Mouse (Mus musculus): ENCODE measurements around the gene Ggt5. TPM values are rescaled to one million over a fixed set of nuclear protein-coding genes. Genes with fewer than 3 reads are reported as not detected.
A peak's percentile ranks its signal among the peaks of the same experiment; 100 is the strongest.

Ggt5 gene
- total RNA-seq, 1 experiment: 0.36 TPM

GRCm38 (mm10) chr10:75610486-75610885 is 21.3 kb downstream of the Ggt5 start:
- no peak for DNase-seq (ENCODE audit: low read depth, low spot score)
- no peak overlapping the region for H3K4me3 ChIP-seq (ENCODE audit: insufficient read depth in 1 of 2, low read depth in 1 of 2, low read length in 2 of 2, poor library complexity in 1 of 2, severe bottlenecking in 1 of 2)
- no peaks in the 10 kb centered on the region for H3K9me3 ChIP-seq (ENCODE audit: control insufficient read depth, insufficient read depth, low read depth, low read length)
- in situ Hi-C loops (cut with MboI; ENCODE audit: low sequenced_read_pairs in 2 of 2, unreplicated experiment in 2 of 2): no loop called here
- no peaks in the 10 kb centered on the region for H3K36me3 ChIP-seq (ENCODE audit: control insufficient read depth, insufficient read depth, low read length, poor library complexity, severe bottlenecking)
- TF ChIP-seq HCFC1 (IDR thresholded peaks at IDR 0.05; ENCODE audit: borderline replicate concordance, insufficient read depth, low read length) (no peak), ZC3H11A (IDR thresholded peaks at IDR 0.05; ENCODE audit: borderline replicate concordance, low read depth, low read length) (no peak), CHD2 (IDR thresholded peaks at IDR 0.05; ENCODE audit: low read depth, low read length) (no peak), ZNF384 (IDR thresholded peaks at IDR 0.05; ENCODE audit: low read depth, low read length) (no peak), MAFK (IDR thresholded peaks at IDR 0.05; ENCODE audit: insufficient read depth, low read depth, low read length) (no peak)
- H3K9ac ChIP-seq (ENCODE audit: insufficient read depth, low read depth, low read length, poor library complexity, severe bottlenecking): no peak overlapping the region
- peaks cover 0 to 12% of the 10 kb centered on the region in 2 experiments; a peak in 2 of 4 replicates for H3K4me1 ChIP-seq (ENCODE audit: control insufficient read depth in 2 of 2, insufficient read depth in 2 of 2, low read length in 2 of 2, poor library complexity in 1 of 2)
- H3K27ac ChIP-seq (ENCODE audit: insufficient read depth, low read depth, low read length, poor library complexity, severe bottlenecking): no peak overlapping the region

- H3K4me1 ChIP-seq (ENCODE audit: control insufficient read depth in 2 of 2, insufficient read depth in 2 of 2, low read length in 2 of 2, poor library complexity in 1 of 2): no peaks in the 10 kb centered on the region
- no peak for DNase-seq (ENCODE audit: low read depth, low spot score)
- TF ChIP-seq MAFK (IDR thresholded peaks at IDR 0.05; ENCODE audit: insufficient read depth, low read depth, low read length) (no peak), HCFC1 (IDR thresholded peaks at IDR 0.05; ENCODE audit: borderline replicate concordance, insufficient read depth, low read length) (no peak), ZC3H11A (IDR thresholded peaks at IDR 0.05; ENCODE audit: borderline replicate concordance, low read depth, low read length) (no peak), CHD2 (IDR thresholded peaks at IDR 0.05; ENCODE audit: low read depth, low read length) (no peak), ZNF384 (IDR thresholded peaks at IDR 0.05; ENCODE audit: low read depth, low read length) (no peak)
- in situ Hi-C loops (cut with MboI; ENCODE audit: low sequenced_read_pairs in 2 of 2, unreplicated experiment in 2 of 2): no loop called here
- no peak overlapping the region for H3K9ac ChIP-seq (ENCODE audit: insufficient read depth, low read depth, low read length, poor library complexity, severe bottlenecking)
- no peak overlapping the region for H3K4me3 ChIP-seq (ENCODE audit: insufficient read depth in 1 of 2, low read depth in 1 of 2, low read length in 2 of 2, poor library complexity in 1 of 2, severe bottlenecking in 1 of 2)
- H3K9me3 ChIP-seq (ENCODE audit: control insufficient read depth, insufficient read depth, low read depth, low read length): no peaks in the 10 kb centered on the region
- H3K36me3 ChIP-seq (ENCODE audit: control insufficient read depth, insufficient read depth, low read length, poor library complexity, severe bottlenecking): no peaks in the 10 kb centered on the region
- no peak overlapping the region for H3K27ac ChIP-seq (ENCODE audit: insufficient read depth, low read depth, low read length, poor library complexity, severe bottlenecking)
Observed at GRCm38 (mm10) chr10:75616044-75616443, 26.9 kb downstream of the Ggt5 start.

- in situ Hi-C loops (cut with MboI; ENCODE audit: low sequenced_read_pairs in 2 of 2, unreplicated experiment in 2 of 2): no loop called here
- Histone ChIP-seq H3K9me3 (ENCODE audit: control insufficient read depth, insufficient read depth, low read depth, low read length) (no peaks in the 10 kb centered on the region), H3K4me3 (ENCODE audit: insufficient read depth in 1 of 2, low read depth in 1 of 2, low read length in 2 of 2, poor library complexity in 1 of 2, severe bottlenecking in 1 of 2) (no peak overlapping the region), H3K36me3 (ENCODE audit: control insufficient read depth, insufficient read depth, low read length, poor library complexity, severe bottlenecking) (no peaks in the 10 kb centered on the region), H3K4me1 (ENCODE audit: control insufficient read depth in 2 of 2, insufficient read depth in 2 of 2, low read length in 2 of 2, poor library complexity in 1 of 2) (no peaks in the 10 kb centered on the region), H3K9ac (ENCODE audit: insufficient read depth, low read depth, low read length, poor library complexity, severe bottlenecking) (no peak overlapping the region), H3K27ac (ENCODE audit: insufficient read depth, low read depth, low read length, poor library complexity, severe bottlenecking) (no peak overlapping the region)
- no peak for TF ChIP-seq HCFC1 (IDR thresholded peaks at IDR 0.05; ENCODE audit: borderline replicate concordance, insufficient read depth, low read length)
- no peak for TF ChIP-seq CHD2 (IDR thresholded peaks at IDR 0.05; ENCODE audit: low read depth, low read length)
- TF ChIP-seq MAFK (IDR thresholded peaks at IDR 0.05; ENCODE audit: insufficient read depth, low read depth, low read length): no peak
- no peak for TF ChIP-seq ZNF384 (IDR thresholded peaks at IDR 0.05; ENCODE audit: low read depth, low read length)
- TF ChIP-seq ZC3H11A (IDR thresholded peaks at IDR 0.05; ENCODE audit: borderline replicate concordance, low read depth, low read length): no peak
- DNase-seq (ENCODE audit: low read depth, low spot score): peak; percentile 51
Observed at GRCm38 (mm10) chr10:75620818-75621217, 31.7 kb downstream of the Ggt5 start.

- TF ChIP-seq CHD2 (IDR thresholded peaks at IDR 0.05; ENCODE audit: low read depth, low read length): no peak
- no peak for TF ChIP-seq MAFK (IDR thresholded peaks at IDR 0.05; ENCODE audit: insufficient read depth, low read depth, low read length)
- TF ChIP-seq ZC3H11A (IDR thresholded peaks at IDR 0.05; ENCODE audit: borderline replicate concordance, low read depth, low read length): no peak
- TF ChIP-seq HCFC1 (IDR thresholded peaks at IDR 0.05; ENCODE audit: borderline replicate concordance, insufficient read depth, low read length): no peak
- TF ChIP-seq ZNF384 (IDR thresholded peaks at IDR 0.05; ENCODE audit: low read depth, low read length): no peak
- DNase-seq (ENCODE audit: low read depth, low spot score): no peak
- H3K4me3 ChIP-seq (ENCODE audit: insufficient read depth in 1 of 2, low read depth in 1 of 2, low read length in 2 of 2, poor library complexity in 1 of 2, severe bottlenecking in 1 of 2): no peak overlapping the region
- in situ Hi-C loops (cut with MboI; ENCODE audit: low sequenced_read_pairs in 2 of 2, unreplicated experiment in 2 of 2): no loop called here
- H3K36me3 ChIP-seq (ENCODE audit: control insufficient read depth, insufficient read depth, low read length, poor library complexity, severe bottlenecking): no peaks in the 10 kb centered on the region
- no peaks in the 10 kb centered on the region for H3K9me3 ChIP-seq (ENCODE audit: control insufficient read depth, insufficient read depth, low read depth, low read length)
- no peak overlapping the region for H3K27ac ChIP-seq (ENCODE audit: insufficient read depth, low read depth, low read length, poor library complexity, severe bottlenecking)
- H3K4me1 ChIP-seq (ENCODE audit: control insufficient read depth in 2 of 2, insufficient read depth in 2 of 2, low read length in 2 of 2, poor library complexity in 1 of 2): no peaks in the 10 kb centered on the region
- H3K9ac ChIP-seq (ENCODE audit: insufficient read depth, low read depth, low read length, poor library complexity, severe bottlenecking): no peak overlapping the region
Observed at GRCm38 (mm10) chr10:75625920-75626319, 36.8 kb downstream of the Ggt5 start.

- Histone ChIP-seq H3K36me3 (ENCODE audit: control insufficient read depth, insufficient read depth, low read length, poor library complexity, severe bottlenecking) (no peaks in the 10 kb centered on the region), H3K4me1 (ENCODE audit: control insufficient read depth in 2 of 2, insufficient read depth in 2 of 2, low read length in 2 of 2, poor library complexity in 1 of 2) (peaks cover 0 to 2% of the 10 kb centered on the region in 2 experiments; a peak in 1 of 4 replicates), H3K4me3 (ENCODE audit: insufficient read depth in 1 of 2, low read depth in 1 of 2, low read length in 2 of 2, poor library complexity in 1 of 2, severe bottlenecking in 1 of 2) (no peak overlapping the region), H3K9ac (ENCODE audit: insufficient read depth, low read depth, low read length, poor library complexity, severe bottlenecking) (no peak overlapping the region), H3K27ac (ENCODE audit: insufficient read depth, low read depth, low read length, poor library complexity, severe bottlenecking) (no peak overlapping the region), H3K9me3 (ENCODE audit: control insufficient read depth, insufficient read depth, low read depth, low read length) (no peaks in the 10 kb centered on the region)
- no peak for DNase-seq (ENCODE audit: low read depth, low spot score)
- no peak for TF ChIP-seq CHD2 (IDR thresholded peaks at IDR 0.05; ENCODE audit: low read depth, low read length)
- TF ChIP-seq MAFK (IDR thresholded peaks at IDR 0.05; ENCODE audit: insufficient read depth, low read depth, low read length): no peak
- TF ChIP-seq ZC3H11A (IDR thresholded peaks at IDR 0.05; ENCODE audit: borderline replicate concordance, low read depth, low read length): no peak
- no peak for TF ChIP-seq HCFC1 (IDR thresholded peaks at IDR 0.05; ENCODE audit: borderline replicate concordance, insufficient read depth, low read length)
- in situ Hi-C loops (cut with MboI; ENCODE audit: low sequenced_read_pairs in 2 of 2, unreplicated experiment in 2 of 2): no loop called here
Observed at GRCm38 (mm10) chr10:75626991-75627390, 37.9 kb downstream of the Ggt5 start.

All from ES-E14 (cell line).